Mouse (Mus musculus): ENCODE data around the gene Mnat1.

DNA sequence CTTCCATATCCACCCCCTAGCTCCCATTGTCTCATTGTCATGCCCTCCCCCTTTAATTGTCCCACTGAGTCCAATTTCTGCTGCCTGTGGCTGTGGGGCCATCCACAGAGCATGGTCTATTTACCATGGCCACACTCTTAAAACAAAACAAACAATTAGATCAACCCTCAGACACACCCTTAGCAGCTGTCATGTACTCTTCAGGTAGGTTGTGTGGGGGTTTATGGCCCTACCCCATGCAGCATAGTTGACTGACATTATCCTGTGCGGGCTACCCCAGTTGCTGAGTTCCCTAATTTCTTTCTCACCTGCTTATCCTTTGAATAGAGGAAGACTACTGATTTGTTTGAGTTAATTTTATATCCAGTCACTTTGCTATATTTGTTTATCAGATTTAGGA, 136.8 kb downstream of the Mnat1 start:
- TF ChIP-seq POLR2A (IDR thresholded peaks at IDR 0.05; ENCODE audit: borderline replicate concordance, control insufficient read depth, low read depth, low read length) (no peak), CTCF (IDR thresholded peaks at IDR 0.05; ENCODE audit: control insufficient read depth, insufficient read depth, low read length) (no peak)

Data from bone marrow, adult 2 months (tissue).